Mouse (Mus musculus) forebrain, embryonic 13.5 days (tissue): ENCODE results near the gene Fsd2. TPM values are rescaled to one million over a fixed set of nuclear protein-coding genes. Genes with fewer than 3 reads are reported as not detected.

ENCODE experiments used
- ATAC-seq: fragments of 200-750 bp; cut with Nextera tagmentation; 2 replicates; pipeline ENCODE4 v1.8.0; 2017
- H3K27ac ChIP-seq: fragments of 300-500 bp; sonication (generic); 2 replicates; pipeline ENCODE4 v1.5.1; 2015; ENCODE audit warnings: inconsistent platforms, mild to moderate bottlenecking, moderate library complexity
- H3K27me3 ChIP-seq: fragments of 300-500 bp; sonication (generic); 2 replicates; pipeline ENCODE4 v1.6.1; 2015; ENCODE audit warnings: mild to moderate bottlenecking, inconsistent platforms
- H3K36me3 ChIP-seq: fragments of 300-500 bp; sonication (generic); 2 replicates; pipeline ENCODE4 v1.6.1; 2015; ENCODE audit warnings: mild to moderate bottlenecking, inconsistent platforms; ENCODE audit not compliant: poor library complexity, severe bottlenecking
- H3K4me1 ChIP-seq: fragments of 300-500 bp; sonication (generic); 2 replicates; pipeline ENCODE4 v1.6.1; 2015; ENCODE audit warnings: inconsistent platforms
- H3K4me2 ChIP-seq: fragments of 300-500 bp; sonication (generic); 2 replicates; pipeline ENCODE4 v1.6.1; 2015; ENCODE audit warnings: inconsistent platforms, mild to moderate bottlenecking, moderate library complexity
- H3K4me3 ChIP-seq: fragments of 300-500 bp; sonication (generic); 2 replicates; pipeline ENCODE4 v1.5.1; 2015; ENCODE audit warnings: mild to moderate bottlenecking, inconsistent platforms
- H3K9ac ChIP-seq: fragments of 300-500 bp; sonication (generic); 2 replicates; pipeline ENCODE4 v1.6.1; 2015; ENCODE audit warnings: mild to moderate bottlenecking, inconsistent platforms
- H3K9me3 ChIP-seq: fragments of 300-500 bp; sonication (generic); replicated peaks from 2 replicates; pipeline ENCODE4 v1.6.1; 2016; ENCODE audit warnings: inconsistent platforms
- WGBS: fragments of 180-500 bp; shearing (Covaris S2); methylation state at CpG from one replicate; pipeline ENCODE4 v1.1.7; 2015; 5-methylcytosine and 5-hydroxymethylcytosine counted together
- polyA plus RNA-seq: library from polyadenylated mRNA; unstranded; fragments of >200 nt; fragmentation: Nextera tagmentation; extraction: Ambion mirVana; gene quantifications from 2 replicates; pipeline ENCODE4 v1.2.1, GENCODE M21; 2015

Fsd2 gene
- polyA plus RNA-seq, 1 experiment from 2014 or later: 0.10 TPM

- H3K4me3 ChIP-seq: no peak overlapping the region
- peaks cover 90% of the 10 kb centered on the region for H3K36me3 ChIP-seq
- WGBS: 91% methylated on average over 9 of the region's 9 CpGs
Observed at GRCm38 (mm10) chr7:81592686-81593085, 25.9 kb upstream of the Fsd2 start.

GRCm38 (mm10) chr7:81587238-81587637 is 20.5 kb upstream of the Fsd2 start:
- peaks cover 70% of the 10 kb centered on the region for H3K36me3 ChIP-seq
- no peak overlapping the region for H3K4me2 ChIP-seq
- no peak overlapping the region for H3K27ac ChIP-seq
- ATAC-seq: no peak
- H3K4me3 ChIP-seq: no peak overlapping the region
- no peaks in the 10 kb centered on the region for H3K4me1 ChIP-seq
- H3K9me3 ChIP-seq: no peaks in the 10 kb centered on the region
- H3K9ac ChIP-seq: no peak overlapping the region
- H3K27me3 ChIP-seq: no peaks in the 10 kb centered on the region
- WGBS: 88% methylated on average over 4 of the region's 4 CpGs

More at GRCm38 (mm10) chr7:81592686-81593085, 25.9 kb upstream of the Fsd2 start:
- Histone ChIP-seq H3K4me2 (no peak overlapping the region), H3K27me3 (no peaks in the 10 kb centered on the region), H3K9me3 (no peaks in the 10 kb centered on the region), H3K9ac (no peak overlapping the region), H3K27ac (no peak overlapping the region), H3K4me1 (no peaks in the 10 kb centered on the region)
- no peak for ATAC-seq

- WGBS: 94% methylated on average over 7 of the region's 7 CpGs
- no peak overlapping the region for H3K4me3 ChIP-seq
- no peaks in the 10 kb centered on the region for H3K4me1 ChIP-seq
- H3K4me2 ChIP-seq: no peak overlapping the region
- H3K27ac ChIP-seq: no peak overlapping the region
- ATAC-seq: no peak
- no peaks in the 10 kb centered on the region for H3K9me3 ChIP-seq
- no peak overlapping the region for H3K9ac ChIP-seq
- no peaks in the 10 kb centered on the region for H3K27me3 ChIP-seq
- peaks cover 52% of the 10 kb centered on the region for H3K36me3 ChIP-seq
Observed at GRCm38 (mm10) chr7:81585326-81585725, 18.6 kb upstream of the Fsd2 start.

- Histone ChIP-seq H3K4me2 (no peak overlapping the region), H3K4me3 (no peak overlapping the region), H3K9me3 (no peaks in the 10 kb centered on the region), H3K27ac (no peak overlapping the region), H3K9ac (no peak overlapping the region), H3K27me3 (no peaks in the 10 kb centered on the region), H3K4me1 (no peaks in the 10 kb centered on the region), H3K36me3 (peaks cover 53% of the 10 kb centered on the region)
- no peak for ATAC-seq
- WGBS: 65% methylated on average over 3 of the region's 3 CpGs
Observed at GRCm38 (mm10) chr7:81583512-81583911, 16.8 kb upstream of the Fsd2 start.

GRCm38 (mm10) chr7:81579312-81579711 is 12.6 kb upstream of the Fsd2 start:
- H3K27ac ChIP-seq: no peak overlapping the region
- H3K9ac ChIP-seq: no peak overlapping the region
- peaks cover 36% of the 10 kb centered on the region for H3K36me3 ChIP-seq
- WGBS: 95% methylated on average over 5 of the region's 5 CpGs
- ATAC-seq: no peak
- H3K4me2 ChIP-seq: no peak overlapping the region
- H3K4me1 ChIP-seq: no peaks in the 10 kb centered on the region
- no peaks in the 10 kb centered on the region for H3K27me3 ChIP-seq
- no peaks in the 10 kb centered on the region for H3K9me3 ChIP-seq
- H3K4me3 ChIP-seq: no peak overlapping the region

- peaks cover 36% of the 10 kb centered on the region for H3K36me3 ChIP-seq
- peaks cover 4% of the 10 kb centered on the region; the same call in 1 of the 2 replicates for H3K4me1 ChIP-seq
- ATAC-seq: no peak
- no peak overlapping the region for H3K27ac ChIP-seq
- WGBS: 94% methylated on average over 7 of the region's 7 CpGs
- no peak overlapping the region for H3K4me3 ChIP-seq
- no peak overlapping the region for H3K9ac ChIP-seq
- H3K9me3 ChIP-seq: no peaks in the 10 kb centered on the region
- no peak overlapping the region for H3K4me2 ChIP-seq
- H3K27me3 ChIP-seq: no peaks in the 10 kb centered on the region
Observed at GRCm38 (mm10) chr7:81578413-81578812, 11.7 kb upstream of the Fsd2 start.

- Histone ChIP-seq H3K4me2 (no peak overlapping the region), H3K4me1 (peaks cover 9% of the 10 kb centered on the region), H3K36me3 (peaks cover 36% of the 10 kb centered on the region), H3K27me3 (no peaks in the 10 kb centered on the region), H3K9ac (no peak overlapping the region), H3K27ac (no peak overlapping the region), H3K9me3 (no peaks in the 10 kb centered on the region), H3K4me3 (no peak overlapping the region)
- ATAC-seq: no peak
- WGBS: 96% methylated on average over 3 of the region's 3 CpGs
Observed at GRCm38 (mm10) chr7:81577872-81578271, 11.1 kb upstream of the Fsd2 start.

- Histone ChIP-seq H3K27ac (no peak overlapping the region), H3K4me2 (no peak overlapping the region), H3K4me3 (no peak overlapping the region), H3K27me3 (no peaks in the 10 kb centered on the region), H3K36me3 (peaks cover 36% of the 10 kb centered on the region), H3K4me1 (peaks cover 20% of the 10 kb centered on the region), H3K9me3 (no peaks in the 10 kb centered on the region), H3K9ac (no peak overlapping the region)
- no peak for ATAC-seq
- WGBS: 92% methylated on average over 10 of the region's 10 CpGs
Observed at GRCm38 (mm10) chr7:81575606-81576005, 8.9 kb upstream of the Fsd2 start.

- Histone ChIP-seq H3K4me3 (no peak overlapping the region), H3K9ac (no peak overlapping the region), H3K4me2 (no peak overlapping the region), H3K9me3 (no peaks in the 10 kb centered on the region), H3K27me3 (no peaks in the 10 kb centered on the region), H3K27ac (no peak overlapping the region), H3K4me1 (peaks cover 20% of the 10 kb centered on the region), H3K36me3 (peaks cover 25% of the 10 kb centered on the region)
- no peak for ATAC-seq
- 94% methylated on average over 9 of the region's 9 CpGs for WGBS
Observed at GRCm38 (mm10) chr7:81573821-81574220, 7.1 kb upstream of the Fsd2 start.

GRCm38 (mm10) chr7:81573397-81573796 is 6.7 kb upstream of the Fsd2 start:
- Histone ChIP-seq H3K9ac (no peak overlapping the region), H3K36me3 (peaks cover 21% of the 10 kb centered on the region), H3K9me3 (no peaks in the 10 kb centered on the region), H3K27me3 (no peaks in the 10 kb centered on the region), H3K4me1 (peaks cover 20% of the 10 kb centered on the region), H3K27ac (no peak overlapping the region), H3K4me3 (no peak overlapping the region), H3K4me2 (peak overlapping the region; percentile 4; the same call in 1 of the 2 replicates)
- ATAC-seq: no peak
- WGBS: 94% methylated on average over 6 of the region's 6 CpGs

- WGBS: 81% methylated on average over 6 of the region's 6 CpGs
- 0 out of 2 replicates have a peak overlapping the region, but pooled peaks have one; percentile 13 for H3K9ac ChIP-seq
- no peaks in the 10 kb centered on the region for H3K27me3 ChIP-seq
- no peak for ATAC-seq
- no peak overlapping the region for H3K27ac ChIP-seq
- no peaks in the 10 kb centered on the region for H3K9me3 ChIP-seq
- peaks cover 15% of the 10 kb centered on the region for H3K36me3 ChIP-seq
- H3K4me2 ChIP-seq: peak overlapping the region; percentile 75
- H3K4me3 ChIP-seq: peak overlapping the region; percentile 84
- peaks cover 20% of the 10 kb centered on the region for H3K4me1 ChIP-seq
Observed at GRCm38 (mm10) chr7:81572610-81573268, 6.0 kb upstream of the Fsd2 start.

- Histone ChIP-seq H3K4me2 (peak overlapping the region; percentile 75), H3K9ac (peak overlapping the region; percentile 91), H3K36me3 (peaks cover 14% of the 10 kb centered on the region), H3K27ac (peak overlapping the region; percentile 97), H3K9me3 (no peaks in the 10 kb centered on the region), H3K27me3 (no peaks in the 10 kb centered on the region), H3K4me3 (peak overlapping the region; percentile 84), H3K4me1 (peaks cover 20% of the 10 kb centered on the region)
- WGBS: 17% methylated on average over 15 of the region's 15 CpGs
- no peak for ATAC-seq
Observed at GRCm38 (mm10) chr7:81571941-81572441, 5.2 kb upstream of the Fsd2 start.
